Mouse (Mus musculus): ENCODE measurements around the gene Tmem156. TPM values are rescaled to one million over a fixed set of nuclear protein-coding genes. Genes with fewer than 3 reads are reported as not detected.

Tmem156 gene
- polyA plus RNA-seq, 1 experiment from 2014 or later: 1.6 TPM

DNA sequence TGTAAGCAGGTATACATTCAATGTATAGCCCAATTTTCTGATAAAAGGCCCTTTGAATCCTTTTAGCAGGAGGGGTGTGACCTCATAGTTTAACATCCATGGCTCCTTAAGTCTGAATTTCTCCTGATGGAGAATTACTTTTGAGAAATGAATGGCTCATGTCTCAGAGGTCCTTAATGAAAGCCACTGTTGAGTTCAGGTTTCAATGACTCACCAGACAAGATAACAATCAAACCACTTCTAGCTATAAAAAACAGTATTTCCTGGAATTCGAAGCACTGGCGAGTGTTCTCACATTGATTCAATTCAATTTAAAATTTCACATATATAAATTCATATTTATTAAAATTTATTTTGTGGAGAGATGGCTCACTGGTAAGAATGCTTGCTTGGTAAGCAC lies 36.5 kb upstream of the Tmem156 start:
- no peak overlapping the region for H3K4me3 ChIP-seq (ENCODE audit: low read depth, low read length)
- TF ChIP-seq CTCF (IDR thresholded peaks at IDR 0.05; ENCODE audit: low read depth): no peak
- no peak for TF ChIP-seq EP300 (optimal IDR thresholded peaks at IDR 0.05)
- no peak overlapping the region for H3K27ac ChIP-seq (replicated peaks)
- H3K4me2 ChIP-seq (replicated peaks; ENCODE audit: low read depth): no peak overlapping the region
- DNase-seq (ENCODE audit: low spot score) (no peak), ATAC-seq (ENCODE audit: low FRiP score, low TSS enrichment) (no peak)
- H3K9me3 ChIP-seq (ENCODE audit: control insufficient read depth, low read length): no peaks in the 10 kb centered on the region
- no peaks in the 10 kb centered on the region for H3K36me3 ChIP-seq (ENCODE audit: control insufficient read depth, insufficient read depth, low read length)
- no peaks in the 10 kb centered on the region for H3K27me3 ChIP-seq (ENCODE audit: control insufficient read depth, insufficient read depth, low read length)
- WGBS: 78% methylated on average over 2 of the region's 2 CpGs
- no peak overlapping the region for H3K9ac ChIP-seq (ENCODE audit: low read length)
- H3K4me1 ChIP-seq (replicated peaks; ENCODE audit: control insufficient read depth, insufficient read depth): no peaks in the 10 kb centered on the region

GRCm38 (mm10) chr5:65126137-65126536 lies 34.2 kb upstream of the Tmem156 start:
- Histone ChIP-seq H3K4me2 (replicated peaks; ENCODE audit: low read depth) (no peak overlapping the region), H3K27ac (replicated peaks) (no peak overlapping the region), H3K4me3 (ENCODE audit: low read depth, low read length) (no peak overlapping the region), H3K36me3 (ENCODE audit: control insufficient read depth, insufficient read depth, low read length) (no peaks in the 10 kb centered on the region), H3K27me3 (ENCODE audit: control insufficient read depth, insufficient read depth, low read length) (no peaks in the 10 kb centered on the region), H3K4me1 (replicated peaks; ENCODE audit: control insufficient read depth, insufficient read depth) (no peaks in the 10 kb centered on the region), H3K9ac (ENCODE audit: low read length) (no peak overlapping the region), H3K9me3 (ENCODE audit: control insufficient read depth, low read length) (no peaks in the 10 kb centered on the region)
- WGBS: 97% methylated on average over 1 of the region's 1 CpGs
- no peak for TF ChIP-seq EP300 (optimal IDR thresholded peaks at IDR 0.05)
- no peak for TF ChIP-seq CTCF (IDR thresholded peaks at IDR 0.05; ENCODE audit: low read depth)
- DNase-seq (ENCODE audit: low spot score) (no peak), ATAC-seq (ENCODE audit: low FRiP score, low TSS enrichment) (no peak)

- 47% methylated on average over 3 of the region's 3 CpGs for WGBS
- H3K4me1 ChIP-seq (replicated peaks; ENCODE audit: control insufficient read depth, insufficient read depth): no peaks in the 10 kb centered on the region
- H3K9me3 ChIP-seq (ENCODE audit: control insufficient read depth, low read length): no peaks in the 10 kb centered on the region
- TF ChIP-seq EP300 (optimal IDR thresholded peaks at IDR 0.05) (no peak), CTCF (IDR thresholded peaks at IDR 0.05; ENCODE audit: low read depth) (no peak)
- ATAC-seq (ENCODE audit: low FRiP score, low TSS enrichment) (no peak), DNase-seq (ENCODE audit: low spot score) (no peak)
- no peak overlapping the region for H3K4me3 ChIP-seq (ENCODE audit: low read depth, low read length)
- H3K27me3 ChIP-seq (ENCODE audit: control insufficient read depth, insufficient read depth, low read length): no peaks in the 10 kb centered on the region
- H3K27ac ChIP-seq (replicated peaks): 0 out of 2 replicates have a peak overlapping the region, but pooled peaks have one; percentile 13
- H3K4me2 ChIP-seq (replicated peaks; ENCODE audit: low read depth): no peak overlapping the region
- no peaks in the 10 kb centered on the region for H3K36me3 ChIP-seq (ENCODE audit: control insufficient read depth, insufficient read depth, low read length)
- H3K9ac ChIP-seq (ENCODE audit: low read length): no peak overlapping the region
Measured at GRCm38 (mm10) chr5:65122616-65123015, 30.7 kb upstream of the Tmem156 start.

GRCm38 (mm10) chr5:65119918-65120317 lies 28.0 kb upstream of the Tmem156 start:
- Histone ChIP-seq H3K4me3 (ENCODE audit: low read depth, low read length) (no peak overlapping the region), H3K4me1 (replicated peaks; ENCODE audit: control insufficient read depth, insufficient read depth) (no peaks in the 10 kb centered on the region), H3K4me2 (replicated peaks; ENCODE audit: low read depth) (no peak overlapping the region), H3K27ac (replicated peaks) (no peak overlapping the region), H3K36me3 (ENCODE audit: control insufficient read depth, insufficient read depth, low read length) (no peaks in the 10 kb centered on the region), H3K27me3 (ENCODE audit: control insufficient read depth, insufficient read depth, low read length) (no peaks in the 10 kb centered on the region), H3K9ac (ENCODE audit: low read length) (no peak overlapping the region), H3K9me3 (ENCODE audit: control insufficient read depth, low read length) (no peaks in the 10 kb centered on the region)
- no peak for DNase-seq (ENCODE audit: low spot score)
- TF ChIP-seq CTCF (IDR thresholded peaks at IDR 0.05; ENCODE audit: low read depth): no peak
- no peak for TF ChIP-seq EP300 (optimal IDR thresholded peaks at IDR 0.05)
- WGBS: 61% methylated on average over 3 of the region's 3 CpGs
- no peak for ATAC-seq (ENCODE audit: low FRiP score, low TSS enrichment)

GRCm38 (mm10) chr5:65119495-65119894 lies 27.6 kb upstream of the Tmem156 start:
- DNase-seq (ENCODE audit: low spot score) (no peak), ATAC-seq (ENCODE audit: low FRiP score, low TSS enrichment) (no peak)
- Histone ChIP-seq H3K27ac (replicated peaks) (no peak overlapping the region), H3K4me2 (replicated peaks; ENCODE audit: low read depth) (no peak overlapping the region), H3K4me1 (replicated peaks; ENCODE audit: control insufficient read depth, insufficient read depth) (no peaks in the 10 kb centered on the region), H3K9ac (ENCODE audit: low read length) (no peak overlapping the region), H3K27me3 (ENCODE audit: control insufficient read depth, insufficient read depth, low read length) (no peaks in the 10 kb centered on the region), H3K9me3 (ENCODE audit: control insufficient read depth, low read length) (no peaks in the 10 kb centered on the region), H3K4me3 (ENCODE audit: low read depth, low read length) (no peak overlapping the region), H3K36me3 (ENCODE audit: control insufficient read depth, insufficient read depth, low read length) (no peaks in the 10 kb centered on the region)
- TF ChIP-seq CTCF (IDR thresholded peaks at IDR 0.05; ENCODE audit: low read depth) (no peak), EP300 (optimal IDR thresholded peaks at IDR 0.05) (no peak)
- WGBS: 74% methylated on average over 1 of the region's 1 CpGs

- DNase-seq (ENCODE audit: low spot score): no peak
- WGBS: 94% methylated on average over 2 of the region's 2 CpGs
- H3K9ac ChIP-seq (ENCODE audit: low read length): no peak overlapping the region
- no peaks in the 10 kb centered on the region for H3K27me3 ChIP-seq (ENCODE audit: control insufficient read depth, insufficient read depth, low read length)
- H3K4me1 ChIP-seq (replicated peaks; ENCODE audit: control insufficient read depth, insufficient read depth): no peaks in the 10 kb centered on the region
- no peaks in the 10 kb centered on the region for H3K9me3 ChIP-seq (ENCODE audit: control insufficient read depth, low read length)
- no peaks in the 10 kb centered on the region for H3K36me3 ChIP-seq (ENCODE audit: control insufficient read depth, insufficient read depth, low read length)
- TF ChIP-seq EP300 (optimal IDR thresholded peaks at IDR 0.05) (no peak), CTCF (IDR thresholded peaks at IDR 0.05; ENCODE audit: low read depth) (no peak)
- no peak overlapping the region for H3K4me3 ChIP-seq (ENCODE audit: low read depth, low read length)
- H3K27ac ChIP-seq (replicated peaks): no peak overlapping the region
- no peak overlapping the region for H3K4me2 ChIP-seq (replicated peaks; ENCODE audit: low read depth)
- ATAC-seq (ENCODE audit: low FRiP score, low TSS enrichment): no peak
Measured at GRCm38 (mm10) chr5:65116789-65117188, 24.9 kb upstream of the Tmem156 start.

Measured in stomach, postnatal 0 days (tissue).